Mouse (Mus musculus) cerebellum, adult 11 months (tissue): Measurements from ENCODE around the gene Arntl.

Experiments used
- DNase-seq: peaks from one replicate; pipeline ENCODE4 v3.0.0; 2022

Arntl gene

GRCm38 (mm10) chr7:113297813-113298212 lies 90.5 kb downstream of the Arntl start:
- no peak for DNase-seq

DNA sequence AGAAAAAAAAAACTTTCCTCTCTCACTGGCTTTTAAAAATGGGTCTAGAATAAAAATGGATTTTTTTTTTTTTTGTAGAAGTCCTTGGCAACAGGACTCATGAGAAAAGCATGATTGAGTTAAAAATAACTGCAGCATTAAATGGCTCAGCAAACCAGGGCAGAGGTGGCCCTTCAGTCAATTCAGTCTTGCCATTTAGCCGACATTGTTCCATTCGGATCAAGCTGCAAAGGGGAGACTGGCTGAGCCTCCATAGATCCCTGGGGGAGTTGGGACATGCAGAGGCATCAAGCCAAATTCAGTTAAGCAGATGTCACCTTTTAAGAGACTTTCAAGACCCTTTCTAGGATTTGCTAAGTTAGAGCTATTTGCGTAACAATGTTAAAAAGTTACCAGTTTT lies 102.9 kb downstream of the Arntl start:
- DNase-seq = no peak

DNA sequence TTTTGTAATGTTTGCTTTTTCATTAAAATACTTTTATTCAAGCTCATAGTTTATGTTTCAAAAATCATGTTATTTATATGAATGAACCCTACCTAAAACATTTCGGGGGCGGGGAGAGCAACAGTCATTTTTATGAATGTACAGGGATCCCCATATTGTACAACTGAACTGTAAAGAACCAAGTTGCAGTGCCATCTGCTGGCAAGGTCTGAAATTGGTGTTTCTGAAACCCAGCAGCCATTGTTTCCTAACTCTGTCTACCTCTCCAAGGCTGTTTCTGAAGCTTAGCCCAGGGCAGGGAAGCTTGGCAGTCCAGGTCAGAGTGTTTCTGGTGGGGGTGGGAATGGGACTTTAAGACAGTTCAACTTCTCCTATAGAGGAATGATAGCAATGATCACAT lies 104.5 kb downstream of the Arntl start:
- peak; percentile 54 for DNase-seq

DNA sequence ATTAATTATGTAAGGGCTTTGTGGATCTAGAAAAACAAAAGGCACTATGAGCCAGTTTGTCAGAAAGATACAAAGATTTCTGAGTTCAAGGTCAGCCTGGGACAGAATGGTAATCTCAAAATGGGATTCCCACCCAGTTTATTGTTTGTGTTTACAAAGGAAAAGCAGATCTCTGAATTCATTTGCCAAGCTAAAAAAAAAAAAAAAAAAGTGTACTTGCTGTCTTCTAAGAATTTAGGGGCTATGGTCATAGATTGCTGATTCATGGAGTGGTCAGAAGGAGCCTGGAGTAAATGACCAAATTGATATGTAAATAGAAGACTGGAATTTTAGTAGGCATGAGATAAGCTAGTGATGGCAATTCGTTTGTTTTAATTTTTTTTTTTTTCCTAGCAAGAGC lies 112.9 kb downstream of the Arntl start:
- DNase-seq = no peak

DNA sequence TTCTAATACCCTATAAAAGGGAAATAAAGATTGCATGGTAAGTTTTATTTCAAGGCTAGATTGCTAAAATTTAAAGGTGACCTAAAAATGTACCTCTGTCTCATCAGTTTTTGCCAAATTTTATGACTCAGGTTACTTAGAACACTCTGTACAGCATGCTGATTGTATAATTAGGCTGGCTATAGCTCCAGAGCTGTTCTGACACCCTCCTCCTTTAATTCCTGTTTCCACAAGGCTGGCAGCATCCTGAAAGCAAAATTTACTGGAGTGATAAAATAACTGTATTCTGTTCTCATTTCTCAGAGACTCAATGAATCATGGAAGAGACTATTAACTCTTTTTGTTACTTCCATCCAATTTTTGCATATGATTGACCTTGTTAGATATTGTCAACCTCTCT lies 126.8 kb downstream of the Arntl start:
- DNase-seq = no peak

GRCm38 (mm10) chr7:113335250-113335649 lies 128.0 kb downstream of the Arntl start:
- DNase-seq = no peak

- DNase-seq = peak; percentile 78
Measured at GRCm38 (mm10) chr7:113347271-113347670, 140.0 kb downstream of the Arntl start.

- DNase-seq = no peak
Measured at GRCm38 (mm10) chr7:113347694-113348093, 140.4 kb downstream of the Arntl start.

- DNase-seq = no peak
Measured at GRCm38 (mm10) chr7:113349089-113349488, 141.8 kb downstream of the Arntl start.
